15 mouse cellular contexts compared by ENCODE assay signal in genomic region chr15:80741836-80742235, GRCm38 (mm10).
"Had no signal": no experiment of that assay in that cellular context is flagged by ENCODE, and none has a peak within 500 bp of the region (broad histone marks: within the 10 kb centered on the region; RNA-seq: fewer than 3 reads in every experiment).

No protein-coding gene starts in this region.

- H3K4me1 ChIP-seq: limb, embryonic 12.5 days; midbrain, embryonic 13.5 days; neural tube, embryonic 15.5 days had no signal

- H3K36me3 ChIP-seq: limb, embryonic 12.5 days; midbrain, embryonic 13.5 days; neural tube, embryonic 15.5 days had no signal

- H3K4me3 ChIP-seq: layer of hippocampus, adult 2 months; limb, embryonic 12.5 days; midbrain, embryonic 13.5 days; neural tube, embryonic 15.5 days had no signal

- DNase-seq: kidney, adult 2 months; kidney, postnatal 4 days; liver; lung, adult 2 months; lung, postnatal 36 days; right cerebral cortex, adult 18-20 months; right cerebral cortex, postnatal 25 days; thymus, postnatal 25 days had no signal

- H3K27ac ChIP-seq: kidney, postnatal 0 days; layer of hippocampus, adult 2 months; limb, embryonic 12.5 days; liver, embryonic 14.5 days; midbrain, embryonic 13.5 days; neural tube, embryonic 15.5 days had no signal

- H3K27me3 ChIP-seq: limb, embryonic 12.5 days; midbrain, embryonic 13.5 days; neural tube, embryonic 15.5 days had no signal

- H3K4me2 ChIP-seq: limb, embryonic 12.5 days; midbrain, embryonic 13.5 days; neural tube, embryonic 15.5 days had no signal

- H3K9ac ChIP-seq: limb, embryonic 12.5 days; liver, embryonic 14.5 days; midbrain, embryonic 13.5 days; neural tube, embryonic 15.5 days had no signal

- ATAC-seq: lung, postnatal 0 days; midbrain, embryonic 13.5 days had no signal

- H3K9me3 ChIP-seq: limb, embryonic 12.5 days; midbrain, embryonic 13.5 days; neural tube, embryonic 15.5 days had no signal
